Mouse (Mus musculus): ENCODE data around the gene Soga1. TPM values are rescaled to one million over a fixed set of nuclear protein-coding genes. Genes with fewer than 3 reads are reported as not detected.

The Soga1 gene
- total RNA-seq, 2 experiments from 2014 or later = 2.3 to 2.9 TPM

- no peak for ATAC-seq (replicated peaks; ENCODE audit: poor library complexity)
These were observed 13.8 kb downstream of the Soga1 start for GRCm38 (mm10) chr2:157064978-157065878.

- ATAC-seq (replicated peaks; ENCODE audit: poor library complexity) = peak; percentile 56
These were observed 14.9 kb downstream of the Soga1 start for GRCm38 (mm10) chr2:157064136-157064535.

GRCm38 (mm10) chr2:157063241-157063700 lies 15.8 kb downstream of the Soga1 start:
- peak; percentile 96 for ATAC-seq (replicated peaks; ENCODE audit: poor library complexity)

- no peak for ATAC-seq (replicated peaks; ENCODE audit: poor library complexity)
These were observed 18.3 kb downstream of the Soga1 start for GRCm38 (mm10) chr2:157060557-157061305.

GRCm38 (mm10) chr2:157060037-157060436 lies 19.0 kb downstream of the Soga1 start:
- no peak for ATAC-seq (replicated peaks; ENCODE audit: poor library complexity)

- ATAC-seq (replicated peaks; ENCODE audit: poor library complexity) = no peak
These were observed 19.9 kb downstream of the Soga1 start for GRCm38 (mm10) chr2:157059166-157059565.

GRCm38 (mm10) chr2:157058342-157058998 lies 20.6 kb downstream of the Soga1 start:
- ATAC-seq (replicated peaks; ENCODE audit: poor library complexity) = no peak

- no peak for ATAC-seq (replicated peaks; ENCODE audit: poor library complexity)
These were observed 21.3 kb downstream of the Soga1 start for GRCm38 (mm10) chr2:157057758-157058157.

- no peak for ATAC-seq (replicated peaks; ENCODE audit: poor library complexity)
These were observed 21.9 kb downstream of the Soga1 start for GRCm38 (mm10) chr2:157057186-157057585.

GRCm38 (mm10) chr2:157055721-157056120 lies 23.3 kb downstream of the Soga1 start:
- ATAC-seq (replicated peaks; ENCODE audit: poor library complexity) = no peak

GRCm38 (mm10) chr2:157054816-157055215 lies 24.2 kb downstream of the Soga1 start:
- ATAC-seq (replicated peaks; ENCODE audit: poor library complexity) = no peak

GRCm38 (mm10) chr2:157054297-157054696 lies 24.8 kb downstream of the Soga1 start:
- no peak for ATAC-seq (replicated peaks; ENCODE audit: poor library complexity)

GRCm38 (mm10) chr2:157053787-157054186 lies 25.3 kb downstream of the Soga1 start:
- 0 out of 2 replicates have a peak, but pooled peaks have one; percentile 35 for ATAC-seq (replicated peaks; ENCODE audit: poor library complexity)

- no peak for ATAC-seq (replicated peaks; ENCODE audit: poor library complexity)
These were observed 25.9 kb downstream of the Soga1 start for GRCm38 (mm10) chr2:157053124-157053523.

- no peak for ATAC-seq (replicated peaks; ENCODE audit: poor library complexity)
These were observed 26.6 kb downstream of the Soga1 start for GRCm38 (mm10) chr2:157052448-157052847.

GRCm38 (mm10) chr2:157049831-157050243 lies 29.2 kb downstream of the Soga1 start:
- no peak for ATAC-seq (replicated peaks; ENCODE audit: poor library complexity)

- peak; percentile 66 for ATAC-seq (replicated peaks; ENCODE audit: poor library complexity)
These were observed 30.5 kb downstream of the Soga1 start for GRCm38 (mm10) chr2:157048395-157049181.

- ATAC-seq (replicated peaks; ENCODE audit: poor library complexity) = no peak
These were observed 32.1 kb downstream of the Soga1 start for GRCm38 (mm10) chr2:157046956-157047355.

GRCm38 (mm10) chr2:157045932-157046331 lies 33.1 kb downstream of the Soga1 start:
- ATAC-seq (replicated peaks; ENCODE audit: poor library complexity) = no peak

GRCm38 (mm10) chr2:157043987-157044386 lies 35.1 kb downstream of the Soga1 start:
- ATAC-seq (replicated peaks; ENCODE audit: poor library complexity) = peak; percentile 62; the same call in 1 of the 2 replicates
